Mouse (Mus musculus) gastrocnemius, postnatal 10 days (tissue): ENCODE measurements around the gene Sap30l. TPM values are rescaled to one million over a fixed set of nuclear protein-coding genes. Genes with fewer than 3 reads are reported as not detected.
"Not testable (repeated sequence)": the region's sequence is repeated elsewhere in the genome, so short reads cannot be mapped to it uniquely, and the experiment has no call there.

Experiments
- DNase-seq: peaks from one replicate; pipeline ENCODE4 v3.0.0; 2021; ENCODE audit warnings: mixed read lengths
- total RNA-seq, 2 experiments: library from RNA; stranded (reverse); gene quantifications; 2 replicates each; pipeline ENCODE4 v1.2.3; 2021

Sap30l gene
- total RNA-seq, 2 experiments from 2014 or later: 28.2 to 29.8 TPM

- no peak for DNase-seq
These were observed 1.0 kb upstream of the Sap30l start for GRCm38 (mm10) chr11:57800266-57800951.

- peak; percentile 79 for DNase-seq
These were observed 501 bp downstream of the Sap30l start for GRCm38 (mm10) chr11:57801766-57802510.

DNA sequence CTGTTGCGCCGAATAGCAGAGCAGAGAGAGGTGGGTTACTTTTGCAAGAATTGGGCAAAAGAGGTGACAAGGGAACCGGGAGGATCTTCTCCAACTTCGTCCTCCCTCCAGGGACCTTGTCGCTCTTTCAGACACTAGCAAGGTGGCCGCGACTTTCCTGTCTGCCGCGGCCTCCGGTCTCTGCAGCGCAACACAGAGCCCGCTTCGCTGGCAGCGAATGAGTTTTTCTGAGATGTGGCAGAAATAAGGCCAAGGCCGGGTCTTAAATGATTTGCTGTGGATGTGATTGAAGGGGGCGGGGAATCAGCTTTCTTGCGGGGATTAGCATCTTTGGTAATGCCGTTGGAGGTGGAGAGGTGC is 1.1 kb downstream of the Sap30l start:
- DNase-seq: no peak

- DNase-seq: no peak
These were observed 3.6 kb downstream of the Sap30l start for GRCm38 (mm10) chr11:57805047-57805446.

DNA sequence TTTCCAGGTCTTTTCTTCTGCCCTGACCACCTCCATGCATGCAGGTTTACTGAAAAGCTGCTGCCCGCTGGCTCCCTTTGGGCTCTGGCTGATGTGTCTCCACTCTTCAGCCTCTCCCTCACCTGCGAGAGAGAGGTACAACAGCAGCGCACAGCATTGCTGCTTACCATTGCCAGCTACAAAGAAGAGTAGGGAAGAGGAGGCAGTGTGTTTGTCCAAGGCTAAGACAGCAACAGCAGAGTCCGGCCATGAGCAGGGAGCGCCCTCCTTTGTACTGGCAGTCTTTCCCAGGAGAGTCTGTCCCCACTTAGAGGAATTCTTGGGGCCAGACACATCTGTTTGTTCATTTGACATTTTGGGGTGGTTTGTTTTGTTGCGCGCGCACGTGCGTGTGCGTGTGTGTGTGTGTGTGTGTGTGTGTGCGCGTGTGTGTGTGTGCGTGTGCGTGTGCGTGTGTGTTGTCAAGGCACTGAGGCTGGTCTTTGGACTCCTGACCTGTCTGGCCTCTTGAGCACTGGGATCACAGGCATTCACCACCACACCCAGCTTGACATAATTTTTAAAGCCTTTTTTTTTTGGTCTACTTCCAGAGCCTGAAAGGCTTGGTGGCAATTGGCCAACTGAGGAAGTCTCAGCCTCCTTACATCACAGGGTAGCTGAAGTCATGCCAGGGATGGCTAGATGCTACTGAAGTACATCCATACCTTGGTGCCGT is 7.7 kb downstream of the Sap30l start:
- DNase-seq: no peak

GRCm38 (mm10) chr11:57809732-57810098 is 8.3 kb downstream of the Sap30l start:
- no peak for DNase-seq

DNA sequence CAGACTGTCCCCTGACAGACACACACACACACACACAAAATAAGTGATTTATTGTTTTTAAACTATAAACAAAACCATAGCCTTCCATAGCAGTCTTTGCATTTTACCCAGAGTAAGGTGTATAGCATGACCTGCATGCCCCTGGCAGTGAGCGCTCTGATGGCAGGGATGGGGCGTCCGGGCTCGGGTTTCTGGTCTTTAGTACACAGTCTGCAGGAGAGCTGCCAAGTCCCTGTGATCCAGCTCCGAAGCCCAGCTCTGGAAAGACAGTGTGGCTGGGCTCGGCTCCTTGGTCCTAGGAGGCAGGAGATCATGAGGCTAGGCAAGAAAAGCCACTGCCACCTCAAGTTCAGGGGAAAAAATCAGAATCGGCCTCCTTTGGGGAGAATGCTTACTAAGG is 9.6 kb downstream of the Sap30l start:
- peak; percentile 46 for DNase-seq

DNA sequence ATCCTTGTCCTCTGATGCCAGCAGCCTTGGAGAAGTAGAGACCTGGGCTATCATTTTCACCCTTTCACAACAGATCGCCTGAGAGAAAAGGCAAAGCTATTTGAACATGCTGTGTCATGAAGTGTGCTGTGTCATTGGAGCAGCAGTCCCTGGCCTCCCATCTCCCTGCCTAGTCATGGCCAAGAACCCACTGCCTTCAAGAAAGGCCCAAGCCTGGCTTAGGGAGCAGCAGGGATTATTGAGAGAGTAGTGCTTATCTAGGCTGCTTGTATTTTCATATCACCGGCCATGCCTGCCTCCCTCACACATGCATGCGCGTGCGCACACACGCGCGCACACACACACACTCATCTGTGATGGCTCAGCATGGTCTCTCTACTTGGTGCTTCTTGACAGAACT is 10.8 kb downstream of the Sap30l start:
- no peak for DNase-seq

DNA sequence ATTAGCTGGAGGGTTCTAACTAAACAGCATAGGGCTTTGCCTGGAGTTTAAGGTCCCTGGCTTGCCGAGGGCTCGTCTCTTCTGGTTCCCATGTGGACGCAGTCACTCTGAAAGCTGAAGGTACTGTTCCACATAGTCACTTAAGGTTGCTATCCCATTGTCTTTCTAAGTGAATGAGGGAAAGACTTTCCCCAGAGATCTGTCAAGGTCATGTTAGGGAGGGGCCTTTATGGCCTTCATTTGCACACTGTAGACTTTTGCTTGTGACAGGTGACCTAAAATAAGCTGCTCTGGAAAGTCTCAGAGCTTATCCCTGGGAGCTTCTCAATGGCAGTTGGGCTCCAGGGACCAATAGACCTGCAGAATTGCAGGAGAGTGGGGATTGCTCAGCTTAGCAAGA is 12.2 kb downstream of the Sap30l start:
- no peak for DNase-seq

- no peak for DNase-seq
These were observed 16.8 kb downstream of the Sap30l start for GRCm38 (mm10) chr11:57818189-57818588.

- DNase-seq: peak; percentile 96
These were observed 18.7 kb downstream of the Sap30l start for GRCm38 (mm10) chr11:57819999-57820581.

DNA sequence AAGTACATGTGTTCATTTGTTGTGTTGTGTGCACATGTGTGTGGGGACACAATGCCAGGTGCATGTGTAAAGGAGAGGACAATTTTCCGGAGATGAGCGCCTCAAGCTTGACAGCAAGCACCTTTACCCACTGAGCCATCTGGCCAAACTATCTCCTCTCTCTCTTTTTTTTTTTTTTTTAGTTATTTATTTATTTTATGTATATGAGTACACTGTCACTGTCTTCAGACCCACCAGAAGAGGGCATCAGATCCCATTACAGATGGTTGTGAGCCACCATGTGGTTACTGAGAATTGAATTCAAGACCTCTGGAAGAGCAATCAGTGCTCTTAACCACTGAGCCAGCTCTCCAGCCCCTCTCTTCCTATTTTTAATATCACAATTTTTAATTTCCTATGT is 21.7 kb downstream of the Sap30l start:
- DNase-seq: not testable (repeated sequence)

GRCm38 (mm10) chr11:57823714-57824113 is 22.3 kb downstream of the Sap30l start:
- no peak for DNase-seq

DNA sequence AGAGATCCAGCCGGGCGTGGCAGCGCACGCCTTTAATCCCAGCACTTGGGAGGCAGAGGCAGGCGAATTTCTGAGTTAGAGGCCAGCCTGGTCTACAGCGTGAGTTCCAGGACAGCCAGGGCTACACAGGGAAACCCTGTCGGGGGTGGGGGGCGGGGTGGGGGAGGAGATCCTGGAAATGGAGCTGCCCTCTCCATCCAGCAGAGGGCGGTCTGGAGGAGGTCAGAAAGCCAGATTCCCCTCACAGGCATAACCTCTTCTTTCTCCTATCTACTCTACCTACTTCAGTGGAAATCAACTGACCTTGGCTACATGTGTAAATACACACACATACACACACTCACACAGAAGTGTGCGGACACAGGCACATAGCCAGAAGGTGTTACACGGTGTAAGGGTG is 23.8 kb downstream of the Sap30l start:
- not testable (repeated sequence) for DNase-seq

DNA sequence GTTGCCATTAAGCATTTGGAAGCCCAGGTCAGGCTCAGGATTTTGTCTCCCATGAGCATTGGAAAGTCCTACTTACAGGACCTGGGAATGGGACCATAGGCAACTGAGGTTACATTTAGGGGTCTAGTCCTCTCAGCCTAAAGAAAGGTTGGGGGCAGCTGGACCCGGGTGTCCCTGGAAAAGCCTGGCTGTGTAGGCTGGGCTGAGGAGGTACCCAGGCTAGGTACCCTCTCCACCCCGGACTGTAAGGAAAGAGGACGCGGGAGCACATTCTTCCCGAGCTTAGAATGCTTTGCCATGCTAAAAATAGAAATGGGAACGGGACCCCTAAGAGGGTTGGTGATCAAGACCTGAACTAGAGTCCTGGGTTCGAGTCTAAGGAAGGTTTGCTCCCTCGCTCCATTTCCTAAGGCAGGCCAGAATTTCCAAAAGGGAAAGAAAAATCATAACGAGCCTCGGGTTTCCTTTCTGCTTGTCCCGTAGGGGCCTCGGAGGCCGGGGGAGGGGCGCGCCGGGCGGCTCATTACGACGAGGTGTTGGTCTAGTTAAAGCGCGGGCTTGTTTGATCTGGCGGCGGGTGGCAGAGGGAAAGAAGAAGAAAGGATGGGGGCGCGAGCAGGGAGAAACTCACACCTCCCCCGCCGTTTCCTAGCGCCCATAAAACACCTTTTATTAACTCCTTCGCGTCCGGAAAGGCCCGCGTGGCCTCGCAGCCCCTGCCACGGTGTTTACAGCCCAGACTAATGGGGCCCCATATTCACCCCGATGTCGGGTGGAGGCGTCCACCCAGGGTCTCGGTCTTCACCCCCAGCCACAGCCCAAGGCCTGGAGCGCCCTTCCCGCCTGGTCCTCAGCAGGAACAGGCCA is 25.8 kb downstream of the Sap30l start:
- no peak for DNase-seq

DNA sequence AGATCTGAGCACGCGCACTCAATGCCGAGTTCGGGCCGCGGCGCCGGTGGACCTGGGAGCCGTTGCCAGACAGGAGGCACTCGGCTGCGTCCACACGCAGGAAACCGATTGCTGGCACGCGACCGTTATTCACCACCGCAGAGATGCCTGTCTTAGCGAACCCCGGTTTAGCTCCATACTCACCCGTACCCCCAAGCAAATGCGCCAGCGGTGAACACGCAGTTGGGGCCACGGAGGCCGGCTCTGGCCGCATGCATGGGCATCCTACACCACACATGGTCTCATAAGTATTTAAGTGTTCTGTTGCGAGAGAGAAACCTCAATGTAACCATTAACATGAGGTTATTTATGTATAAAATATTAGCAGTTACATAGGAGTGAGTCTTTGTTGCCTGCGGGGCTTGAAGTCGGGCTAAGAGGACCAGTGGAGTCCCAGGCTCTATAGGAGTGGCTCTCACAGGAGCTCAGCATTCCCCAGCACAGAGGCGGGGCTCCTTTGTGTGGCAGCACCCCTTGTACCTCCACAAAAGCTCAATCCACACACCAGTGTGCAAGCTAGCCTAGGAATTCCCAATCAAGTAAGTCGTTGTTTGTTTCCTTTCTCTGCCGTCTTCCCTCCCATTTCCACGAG is 26.6 kb downstream of the Sap30l start:
- DNase-seq: no peak

- DNase-seq: no peak
These were observed 27.8 kb downstream of the Sap30l start for GRCm38 (mm10) chr11:57828955-57829870.

GRCm38 (mm10) chr11:57829871-57830775 is 28.7 kb downstream of the Sap30l start:
- DNase-seq: no peak

GRCm38 (mm10) chr11:57831281-57831781 is 29.9 kb downstream of the Sap30l start:
- no peak for DNase-seq
